Mouse (Mus musculus) embryonic facial prominence, embryonic 13.5 days (tissue): ENCODE data around the gene 4931429L15Rik. TPM values are rescaled to one million over a fixed set of nuclear protein-coding genes. Genes with fewer than 3 reads are reported as not detected.

Source experiments
- ATAC-seq: fragments of 200-750 bp; cut with Nextera tagmentation; 2 replicates; pipeline ENCODE4 v1.8.0; 2017; ENCODE audit warnings: low read depth; ENCODE audit not compliant: insufficient number of reproducible peaks, insufficient read depth, low FRiP score, low TSS enrichment
- H3K27ac ChIP-seq: fragments of 300-500 bp; sonication (generic); 2 replicates; pipeline ENCODE4 v1.5.1; 2015; ENCODE audit warnings: moderate library complexity, mild to moderate bottlenecking, inconsistent platforms
- H3K27me3 ChIP-seq: fragments of 300-500 bp; sonication (generic); 2 replicates; pipeline ENCODE4 v1.6.1; 2015; ENCODE audit warnings: mild to moderate bottlenecking, inconsistent platforms
- H3K36me3 ChIP-seq: fragments of 300-500 bp; sonication (generic); 2 replicates; pipeline ENCODE4 v1.6.1; 2015; ENCODE audit warnings: mild to moderate bottlenecking, inconsistent platforms
- H3K4me1 ChIP-seq: fragments of 300-500 bp; sonication (generic); 2 replicates; pipeline ENCODE4 v1.6.1; 2015; ENCODE audit warnings: inconsistent platforms
- H3K4me2 ChIP-seq: fragments of 300-500 bp; sonication (generic); 2 replicates; pipeline ENCODE4 v1.6.1; 2015; ENCODE audit warnings: moderate library complexity, mild to moderate bottlenecking, inconsistent platforms
- H3K4me3 ChIP-seq: fragments of 300-500 bp; sonication (generic); 2 replicates; pipeline ENCODE4 v1.5.1; 2015; ENCODE audit warnings: mild to moderate bottlenecking, inconsistent platforms
- H3K9ac ChIP-seq: fragments of 300-500 bp; sonication (generic); 2 replicates; pipeline ENCODE4 v1.6.1; 2015; ENCODE audit warnings: mild to moderate bottlenecking, inconsistent platforms
- H3K9me3 ChIP-seq: fragments of 300-500 bp; sonication (generic); 2 replicates; pipeline ENCODE4 v1.6.1; 2016; ENCODE audit warnings: inconsistent platforms
- WGBS: fragments of 180-500 bp; shearing (Covaris S2); methylation state at CpG from one replicate; pipeline ENCODE4 v1.1.7; 2015; ENCODE audit warnings: mixed read lengths; 5-methylcytosine and 5-hydroxymethylcytosine counted together
- polyA plus RNA-seq: library from polyadenylated mRNA; unstranded; fragments of >200 nt; fragmentation: Nextera tagmentation; extraction: Ambion mirVana; gene quantifications from 2 replicates; pipeline ENCODE4 v1.2.1, GENCODE M21; 2015

Gene 4931429L15Rik
- polyA plus RNA-seq, 1 experiment from 2014 or later: not detected

GRCm38 (mm10) chr9:46326694-46327405 lies 7.1 kb upstream of the 4931429L15Rik start:
- 90% methylated on average over 11 of the region's 11 CpGs for WGBS
- Histone ChIP-seq H3K9me3 (no peaks in the 10 kb centered on the region), H3K36me3 (no peaks in the 10 kb centered on the region), H3K27me3 (0 out of 2 replicates have a peak, but pooled peaks cover 9% of the 10 kb centered on the region), H3K27ac (no peak overlapping the region), H3K4me3 (no peak overlapping the region), H3K9ac (no peak overlapping the region), H3K4me2 (no peak overlapping the region), H3K4me1 (peaks cover 16% of the 10 kb centered on the region)
- ATAC-seq: no peak

- Histone ChIP-seq H3K4me2 (no peak overlapping the region), H3K27me3 (no peaks in the 10 kb centered on the region), H3K36me3 (no peaks in the 10 kb centered on the region), H3K9me3 (peaks cover 5% of the 10 kb centered on the region; the same call in 1 of the 2 replicates), H3K27ac (no peak overlapping the region), H3K4me3 (no peak overlapping the region), H3K4me1 (peaks cover 15% of the 10 kb centered on the region), H3K9ac (no peak overlapping the region)
- ATAC-seq: no peak
- 87% methylated on average over 2 of the region's 2 CpGs for WGBS
Measured at GRCm38 (mm10) chr9:46320461-46320860, 675 bp upstream of the 4931429L15Rik start.

DNA sequence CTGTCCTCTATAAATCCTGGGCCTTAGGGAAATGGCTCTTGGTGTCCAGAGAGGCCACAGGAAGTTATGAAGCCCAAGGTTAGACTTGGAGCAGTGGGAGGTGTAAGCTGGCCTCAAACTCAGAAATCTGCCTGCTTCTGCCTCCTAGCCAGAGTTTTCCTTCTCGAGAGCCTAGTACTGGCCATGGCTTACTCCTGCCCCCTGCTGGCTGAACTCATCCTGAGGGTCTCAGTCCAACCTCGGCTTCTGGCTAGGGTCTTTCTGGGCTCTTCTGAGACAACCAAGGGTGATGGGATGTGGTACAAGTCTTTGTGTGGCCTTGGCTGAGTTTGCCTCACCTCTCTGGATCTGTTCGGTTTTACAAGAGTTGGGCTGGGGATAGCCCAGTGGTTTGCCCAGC lies 1.8 kb downstream of the 4931429L15Rik start:
- no peaks in the 10 kb centered on the region for H3K27me3 ChIP-seq
- no peak for ATAC-seq
- H3K9me3 ChIP-seq: peaks cover 5% of the 10 kb centered on the region; the same call in 1 of the 2 replicates
- H3K4me1 ChIP-seq: peaks cover 18% of the 10 kb centered on the region
- no peak overlapping the region for H3K9ac ChIP-seq
- H3K4me3 ChIP-seq: no peak overlapping the region
- no peaks in the 10 kb centered on the region for H3K36me3 ChIP-seq
- no peak overlapping the region for H3K27ac ChIP-seq
- WGBS: 94% methylated on average over 3 of the region's 3 CpGs
- H3K4me2 ChIP-seq: no peak overlapping the region

DNA sequence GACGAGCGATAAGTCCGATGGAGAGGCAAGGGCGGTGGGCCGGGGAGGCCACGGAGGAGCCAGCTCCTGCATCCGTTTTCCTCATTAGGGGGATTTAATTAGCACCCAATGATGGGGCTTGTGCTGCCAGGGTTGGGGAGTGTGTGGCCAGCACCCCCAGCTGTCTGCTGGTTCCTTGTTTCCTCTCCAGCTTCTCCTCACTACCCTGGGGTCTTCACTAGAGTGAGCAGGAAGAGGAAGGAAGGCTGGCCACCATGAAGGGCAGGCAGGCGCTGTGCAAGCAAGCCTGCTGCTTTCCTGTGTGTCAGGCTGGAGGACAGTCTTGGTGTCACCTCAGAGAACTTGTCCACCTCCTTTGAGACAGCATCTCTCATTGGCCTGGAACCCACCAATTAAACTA lies 2.9 kb downstream of the 4931429L15Rik start:
- Histone ChIP-seq H3K4me2 (no peak overlapping the region), H3K4me1 (peaks cover 18% of the 10 kb centered on the region), H3K9me3 (peaks cover 5% of the 10 kb centered on the region; the same call in 1 of the 2 replicates), H3K36me3 (no peaks in the 10 kb centered on the region), H3K27me3 (no peaks in the 10 kb centered on the region), H3K9ac (no peak overlapping the region), H3K4me3 (no peak overlapping the region), H3K27ac (no peak overlapping the region)
- WGBS: 57% methylated on average over 8 of the region's 8 CpGs
- ATAC-seq: no peak

GRCm38 (mm10) chr9:46316388-46316787 lies 3.4 kb downstream of the 4931429L15Rik start:
- H3K27ac ChIP-seq: no peak overlapping the region
- H3K4me2 ChIP-seq: no peak overlapping the region
- WGBS: 12% methylated on average over 5 of the region's 5 CpGs
- H3K9me3 ChIP-seq: peaks cover 5% of the 10 kb centered on the region; the same call in 1 of the 2 replicates
- peaks cover 18% of the 10 kb centered on the region for H3K4me1 ChIP-seq
- H3K4me3 ChIP-seq: no peak overlapping the region
- H3K27me3 ChIP-seq: no peaks in the 10 kb centered on the region
- no peak overlapping the region for H3K9ac ChIP-seq
- no peaks in the 10 kb centered on the region for H3K36me3 ChIP-seq
- ATAC-seq: no peak

DNA sequence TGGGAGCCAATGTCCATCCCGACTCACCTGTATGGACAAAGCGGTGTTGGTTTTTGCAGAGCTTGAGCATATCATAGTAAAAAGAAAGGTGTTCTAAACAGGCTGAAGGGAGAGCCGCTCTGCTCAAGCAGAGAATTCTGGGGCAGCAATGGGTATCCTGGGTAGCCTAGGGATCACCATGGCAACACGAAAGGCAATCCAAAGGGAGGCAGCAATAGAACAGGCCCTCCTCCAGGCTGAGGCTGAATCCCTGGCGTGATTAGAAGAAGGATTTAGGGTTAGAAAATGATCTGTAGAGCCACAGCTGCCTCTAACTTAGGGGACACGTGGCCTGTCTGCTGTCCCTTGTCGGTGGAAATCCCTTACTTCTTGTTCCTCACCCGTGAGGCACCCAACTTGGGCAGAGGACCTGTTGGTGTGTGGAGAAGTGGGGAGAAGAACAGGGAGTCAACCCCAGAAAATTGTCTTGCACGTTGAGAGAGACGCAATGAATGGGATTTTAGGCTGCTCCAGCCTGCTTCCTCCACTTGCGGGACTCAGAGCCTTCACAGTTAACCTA lies 3.9 kb downstream of the 4931429L15Rik start:
- Histone ChIP-seq H3K9ac (no peak overlapping the region), H3K4me1 (peaks cover 18% of the 10 kb centered on the region), H3K36me3 (no peaks in the 10 kb centered on the region), H3K4me2 (no peak overlapping the region), H3K27ac (no peak overlapping the region), H3K4me3 (no peak overlapping the region), H3K27me3 (no peaks in the 10 kb centered on the region), H3K9me3 (peaks cover 5% of the 10 kb centered on the region; the same call in 1 of the 2 replicates)
- ATAC-seq: no peak
- WGBS: 38% methylated on average over 11 of the region's 11 CpGs

DNA sequence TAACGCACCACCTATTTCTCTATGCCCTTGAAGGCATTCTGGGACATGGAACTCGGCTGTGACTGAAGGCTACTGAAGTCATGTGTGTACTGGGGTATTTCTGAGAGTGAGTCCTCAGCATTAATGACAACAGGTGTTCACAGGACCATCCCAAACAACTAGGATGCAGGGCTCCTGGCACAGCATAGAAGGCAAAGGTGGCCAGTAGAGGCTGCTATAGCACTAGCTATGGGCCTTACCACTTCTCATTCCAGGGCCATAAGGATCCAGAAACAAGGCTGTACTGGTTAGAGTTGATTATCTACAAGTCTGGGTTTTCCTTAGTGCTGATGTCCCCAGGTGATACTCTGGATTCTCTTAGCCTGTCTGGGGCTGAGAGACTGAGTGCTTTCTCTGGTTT lies 4.9 kb downstream of the 4931429L15Rik start:
- WGBS: 47% methylated on average over 2 of the region's 2 CpGs
- no peak overlapping the region for H3K4me3 ChIP-seq
- no peaks in the 10 kb centered on the region for H3K27me3 ChIP-seq
- no peak overlapping the region for H3K27ac ChIP-seq
- no peak for ATAC-seq
- peaks cover 18% of the 10 kb centered on the region for H3K4me1 ChIP-seq
- H3K4me2 ChIP-seq: no peak overlapping the region
- H3K9ac ChIP-seq: no peak overlapping the region
- H3K36me3 ChIP-seq: no peaks in the 10 kb centered on the region
- peaks cover 3% of the 10 kb centered on the region; the same call in 1 of the 2 replicates for H3K9me3 ChIP-seq

- peaks cover 18% of the 10 kb centered on the region for H3K4me1 ChIP-seq
- H3K27ac ChIP-seq: no peak overlapping the region
- no peak overlapping the region for H3K4me2 ChIP-seq
- peak overlapping the region; percentile 17; the same call in 1 of the 2 replicates for H3K9ac ChIP-seq
- H3K27me3 ChIP-seq: no peaks in the 10 kb centered on the region
- no peaks in the 10 kb centered on the region for H3K9me3 ChIP-seq
- no peak overlapping the region for H3K4me3 ChIP-seq
- no peak for ATAC-seq
- 9% methylated on average over 4 of the region's 4 CpGs for WGBS
- no peaks in the 10 kb centered on the region for H3K36me3 ChIP-seq
Measured at GRCm38 (mm10) chr9:46314507-46314906, 5.3 kb downstream of the 4931429L15Rik start.

DNA sequence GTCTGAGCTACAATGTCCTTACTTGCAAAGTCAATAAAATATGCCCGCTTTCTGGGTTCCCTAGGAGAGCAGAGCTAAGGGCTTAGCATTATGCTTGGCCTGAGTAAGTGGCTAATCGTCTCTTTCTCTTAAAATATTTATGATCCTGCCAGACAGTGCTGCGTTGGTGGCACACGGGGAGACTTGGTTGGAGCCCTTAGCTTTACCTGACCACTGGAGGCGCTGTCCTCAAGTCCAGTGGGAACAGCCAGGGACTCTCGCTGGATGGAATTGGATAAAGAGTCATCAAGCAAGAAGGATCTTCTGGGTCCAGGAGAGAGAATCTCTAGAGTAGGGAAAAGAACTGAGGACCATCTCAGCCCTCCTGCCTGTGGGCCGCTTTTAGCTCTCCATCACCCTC lies 10.7 kb downstream of the 4931429L15Rik start:
- Histone ChIP-seq H3K27ac (no peak overlapping the region), H3K4me2 (no peak overlapping the region), H3K4me1 (peaks cover under 1% of the 10 kb centered on the region; the same call in 1 of the 2 replicates), H3K9ac (no peak overlapping the region), H3K27me3 (no peaks in the 10 kb centered on the region; the same call in 1 of the 2 replicates), H3K4me3 (no peak overlapping the region), H3K36me3 (no peaks in the 10 kb centered on the region), H3K9me3 (no peaks in the 10 kb centered on the region)
- WGBS: 11% methylated on average over 7 of the region's 7 CpGs
- no peak for ATAC-seq

DNA sequence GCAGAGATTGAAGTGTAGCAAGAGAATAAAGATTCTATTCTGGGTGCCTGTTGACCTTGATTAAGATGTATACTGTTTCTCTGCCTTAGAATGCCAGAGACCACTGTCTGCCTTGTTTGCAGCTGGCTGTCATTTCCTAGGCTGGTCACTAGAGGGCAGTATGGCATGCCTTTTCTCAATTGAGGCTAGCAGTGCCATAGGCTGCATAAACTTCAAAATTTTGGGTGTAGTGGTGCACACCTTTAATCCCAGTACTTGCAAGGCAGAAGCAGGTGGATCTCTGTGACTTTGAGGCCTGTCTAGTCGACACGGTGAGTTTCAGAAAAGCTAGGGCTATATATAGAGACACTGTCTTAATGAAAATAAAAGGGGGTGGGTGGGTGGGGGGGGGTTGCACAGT lies 17.6 kb downstream of the 4931429L15Rik start:
- Histone ChIP-seq H3K9ac (no peak overlapping the region), H3K27ac (no peak overlapping the region), H3K36me3 (peaks cover 27% of the 10 kb centered on the region), H3K9me3 (no peaks in the 10 kb centered on the region), H3K4me1 (no peaks in the 10 kb centered on the region), H3K4me2 (no peak overlapping the region), H3K27me3 (no peaks in the 10 kb centered on the region; the same call in 1 of the 2 replicates), H3K4me3 (no peak overlapping the region)
- ATAC-seq: no peak
- WGBS: 13% methylated on average over 2 of the region's 2 CpGs

DNA sequence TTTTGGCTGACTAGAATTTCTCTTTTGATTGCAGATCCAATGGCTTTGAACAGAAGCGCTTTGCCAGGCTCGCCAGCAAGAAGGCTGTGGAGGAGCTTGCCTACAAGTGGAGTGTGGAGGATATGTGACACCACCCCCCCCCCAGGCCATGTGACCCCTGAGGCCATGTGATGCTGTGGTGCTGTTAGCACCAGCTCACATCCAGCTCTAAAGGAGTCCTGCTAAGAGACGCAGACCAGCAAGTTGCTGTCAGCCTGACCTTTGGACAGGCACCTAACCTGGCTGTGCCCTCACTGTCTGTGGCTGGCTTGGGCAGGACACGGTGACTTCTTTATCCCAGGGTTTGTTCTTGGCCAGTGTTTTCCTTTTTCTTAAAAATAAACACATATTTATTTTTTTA lies 21.4 kb downstream of the 4931429L15Rik start:
- 79% methylated on average over 4 of the region's 4 CpGs for WGBS
- Histone ChIP-seq H3K4me1 (no peaks in the 10 kb centered on the region), H3K27me3 (no peaks in the 10 kb centered on the region), H3K27ac (no peak overlapping the region), H3K9ac (no peak overlapping the region), H3K9me3 (no peaks in the 10 kb centered on the region), H3K4me3 (no peak overlapping the region), H3K4me2 (no peak overlapping the region), H3K36me3 (peaks cover 57% of the 10 kb centered on the region)
- no peak for ATAC-seq
